Mouse (Mus musculus): ENCODE measurements around the gene U2af1. TPM values are rescaled to one million over a fixed set of nuclear protein-coding genes. Genes with fewer than 3 reads are reported as not detected.

U2af1 gene
- polyA plus RNA-seq, 1 experiment from 2014 or later: 473 TPM

GRCm38 (mm10) chr17:31685514-31686224 lies 27.0 kb upstream of the U2af1 start:
- Histone ChIP-seq H3K4me3 (no peak overlapping the region), H3K4me1 (peaks cover 15% of the 10 kb centered on the region), H3K27me3 (ENCODE audit: low read depth, poor library complexity, severe bottlenecking) (peaks cover 17% of the 10 kb centered on the region; the same call in 1 of the 2 replicates), H3K9me3 (replicated peaks) (no peaks in the 10 kb centered on the region), H3K27ac (peak overlapping the region; percentile 75), H3K36me3 (no peaks in the 10 kb centered on the region)
- peak; percentile 88 for DNase-seq (ENCODE audit: low spot score)
- WGBS: 17% methylated on average over 17 of the region's 17 CpGs

- H3K4me3 ChIP-seq: no peak overlapping the region
- peaks cover 9% of the 10 kb centered on the region for H3K4me1 ChIP-seq
- no peak overlapping the region for H3K27ac ChIP-seq
- DNase-seq (ENCODE audit: low spot score): no peak
- no peaks in the 10 kb centered on the region for H3K36me3 ChIP-seq
- H3K9me3 ChIP-seq (replicated peaks): no peaks in the 10 kb centered on the region
- WGBS: 81% methylated on average over 2 of the region's 2 CpGs
- peaks cover 35% of the 10 kb centered on the region for H3K27me3 ChIP-seq (ENCODE audit: low read depth, poor library complexity, severe bottlenecking)
Observed at GRCm38 (mm10) chr17:31680450-31680849, 21.8 kb upstream of the U2af1 start.

- WGBS: 85% methylated on average over 8 of the region's 8 CpGs
- Histone ChIP-seq H3K4me1 (0 out of 2 replicates have a peak, but pooled peaks cover 5% of the 10 kb centered on the region), H3K9me3 (replicated peaks) (no peaks in the 10 kb centered on the region), H3K4me3 (no peak within 1 kb of the TSS), H3K36me3 (no peaks in the 10 kb centered on the region), H3K27ac (no peak within 1 kb of the TSS), H3K27me3 (ENCODE audit: low read depth, poor library complexity, severe bottlenecking) (peaks cover 22% of the 10 kb centered on the region)
- no peak for DNase-seq (ENCODE audit: low spot score)
Observed at GRCm38 (mm10) chr17:31677507-31677906, 18.8 kb upstream of the U2af1 start, which contains the start of gene Cryaa. Gene Cryaa, plus strand, starts transcription at chr17:31677807.

GRCm38 (mm10) chr17:31674426-31674825 lies 15.7 kb upstream of the U2af1 start:
- peaks cover 4% of the 10 kb centered on the region; the same call in 1 of the 2 replicates for H3K4me1 ChIP-seq
- H3K27me3 ChIP-seq (ENCODE audit: low read depth, poor library complexity, severe bottlenecking): peaks cover 18% of the 10 kb centered on the region
- no peak overlapping the region for H3K27ac ChIP-seq
- 91% methylated on average over 1 of the region's 1 CpGs for WGBS
- H3K4me3 ChIP-seq: no peak overlapping the region
- H3K36me3 ChIP-seq: no peaks in the 10 kb centered on the region
- H3K9me3 ChIP-seq (replicated peaks): no peaks in the 10 kb centered on the region
- no peak for DNase-seq (ENCODE audit: low spot score)

GRCm38 (mm10) chr17:31672279-31672678 lies 13.6 kb upstream of the U2af1 start:
- peaks cover 7% of the 10 kb centered on the region; the same call in 1 of the 2 replicates for H3K4me1 ChIP-seq
- H3K9me3 ChIP-seq (replicated peaks): no peaks in the 10 kb centered on the region
- H3K27ac ChIP-seq: no peak overlapping the region

GRCm38 (mm10) chr17:31671698-31672097 lies 13.0 kb upstream of the U2af1 start:
- DNase-seq (ENCODE audit: low spot score): no peak
- no peaks in the 10 kb centered on the region for H3K9me3 ChIP-seq (replicated peaks)
- H3K4me3 ChIP-seq: no peak overlapping the region
- H3K27ac ChIP-seq: no peak overlapping the region
- H3K36me3 ChIP-seq: no peaks in the 10 kb centered on the region
- peaks cover 7% of the 10 kb centered on the region; the same call in 1 of the 2 replicates for H3K4me1 ChIP-seq
- 86% methylated on average over 8 of the region's 8 CpGs for WGBS
- no peaks in the 10 kb centered on the region for H3K27me3 ChIP-seq (ENCODE audit: low read depth, poor library complexity, severe bottlenecking)

More at GRCm38 (mm10) chr17:31672279-31672678, 13.6 kb upstream of the U2af1 start:
- Histone ChIP-seq H3K4me3 (no peak overlapping the region), H3K27me3 (ENCODE audit: low read depth, poor library complexity, severe bottlenecking) (0 out of 2 replicates have a peak, but pooled peaks cover 4% of the 10 kb centered on the region), H3K36me3 (no peaks in the 10 kb centered on the region)
- WGBS: 93% methylated on average over 12 of the region's 12 CpGs
- no peak for DNase-seq (ENCODE audit: low spot score)

GRCm38 (mm10) chr17:31670163-31670562 lies 11.5 kb upstream of the U2af1 start:
- no peaks in the 10 kb centered on the region for H3K36me3 ChIP-seq
- no peaks in the 10 kb centered on the region for H3K9me3 ChIP-seq (replicated peaks)
- WGBS: 59% methylated on average over 11 of the region's 11 CpGs
- H3K4me1 ChIP-seq: peaks cover 7% of the 10 kb centered on the region; the same call in 1 of the 2 replicates
- no peak overlapping the region for H3K27ac ChIP-seq
- no peak for DNase-seq (ENCODE audit: low spot score)
- H3K4me3 ChIP-seq: no peak overlapping the region
- H3K27me3 ChIP-seq (ENCODE audit: low read depth, poor library complexity, severe bottlenecking): no peaks in the 10 kb centered on the region

- peaks cover 11% of the 10 kb centered on the region for H3K4me1 ChIP-seq
- no peaks in the 10 kb centered on the region for H3K27me3 ChIP-seq (ENCODE audit: low read depth, poor library complexity, severe bottlenecking)
- DNase-seq (ENCODE audit: low spot score): no peak
- no peak overlapping the region for H3K4me3 ChIP-seq
- H3K27ac ChIP-seq: no peak overlapping the region
- WGBS: 79% methylated on average over 9 of the region's 9 CpGs
- H3K9me3 ChIP-seq (replicated peaks): no peaks in the 10 kb centered on the region
- no peaks in the 10 kb centered on the region for H3K36me3 ChIP-seq
Observed at GRCm38 (mm10) chr17:31668306-31668705, 9.6 kb upstream of the U2af1 start.

GRCm38 (mm10) chr17:31664760-31665159 lies 6.1 kb upstream of the U2af1 start:
- H3K27me3 ChIP-seq (ENCODE audit: low read depth, poor library complexity, severe bottlenecking): no peaks in the 10 kb centered on the region

GRCm38 (mm10) chr17:31662855-31663254 lies 4.2 kb upstream of the U2af1 start:
- peaks cover 12% of the 10 kb centered on the region for H3K4me1 ChIP-seq
- H3K9me3 ChIP-seq (replicated peaks): no peaks in the 10 kb centered on the region
- no peaks in the 10 kb centered on the region for H3K36me3 ChIP-seq
- H3K27me3 ChIP-seq (ENCODE audit: low read depth, poor library complexity, severe bottlenecking): no peaks in the 10 kb centered on the region
- DNase-seq (ENCODE audit: low spot score): no peak
- no peak overlapping the region for H3K27ac ChIP-seq
- H3K4me3 ChIP-seq: no peak overlapping the region

More at GRCm38 (mm10) chr17:31664760-31665159, 6.1 kb upstream of the U2af1 start:
- peaks cover 7% of the 10 kb centered on the region for H3K4me1 ChIP-seq
- H3K27ac ChIP-seq: no peak overlapping the region
- DNase-seq (ENCODE audit: low spot score): peak; percentile 83
- no peaks in the 10 kb centered on the region for H3K9me3 ChIP-seq (replicated peaks)
- no peak overlapping the region for H3K4me3 ChIP-seq
- no peaks in the 10 kb centered on the region for H3K36me3 ChIP-seq
- WGBS: 12% methylated on average over 4 of the region's 4 CpGs

GRCm38 (mm10) chr17:31660661-31661250 lies 2.1 kb upstream of the U2af1 start:
- H3K4me1 ChIP-seq: peaks cover 20% of the 10 kb centered on the region
- peaks cover 16% of the 10 kb centered on the region for H3K36me3 ChIP-seq
- H3K9me3 ChIP-seq (replicated peaks): no peaks in the 10 kb centered on the region
- no peaks in the 10 kb centered on the region for H3K27me3 ChIP-seq (ENCODE audit: low read depth, poor library complexity, severe bottlenecking)
- 76% methylated on average over 8 of the region's 8 CpGs for WGBS
- DNase-seq (ENCODE audit: low spot score): no peak
- H3K27ac ChIP-seq: no peak overlapping the region
- no peak overlapping the region for H3K4me3 ChIP-seq

GRCm38 (mm10) chr17:31658136-31658467 lies 590 bp downstream of the U2af1 start:
- no peak for DNase-seq (ENCODE audit: low spot score)
- WGBS: under 1% methylated on average over 27 of the region's 27 CpGs

More at GRCm38 (mm10) chr17:31658136-31658467, 590 bp downstream of the U2af1 start:
- H3K4me1 ChIP-seq: peaks cover 16% of the 10 kb centered on the region
- H3K27ac ChIP-seq: peak overlapping the region; percentile 97
- no peaks in the 10 kb centered on the region for H3K27me3 ChIP-seq (ENCODE audit: low read depth, poor library complexity, severe bottlenecking)
- no peaks in the 10 kb centered on the region for H3K9me3 ChIP-seq (replicated peaks)
- H3K4me3 ChIP-seq: peak overlapping the region; percentile 88
- peaks cover 42% of the 10 kb centered on the region for H3K36me3 ChIP-seq

All from limb, embryonic 10.5 days (tissue).